Mouse (Mus musculus) midbrain, embryonic 14.5 days (tissue): Measurements from ENCODE around the gene Ubash3b. TPM values are rescaled to one million over a fixed set of nuclear protein-coding genes. Genes with fewer than 3 reads are reported as not detected.
A peak's percentile ranks its signal among the peaks of the same experiment; 100 is the strongest.

Experiments used
- ATAC-seq: fragments of 200-750 bp; cut with Nextera tagmentation; 2 replicates; pipeline ENCODE4 v1.8.0; 2017; ENCODE audit warnings: moderate number of reproducible peaks, moderate library complexity; ENCODE audit not compliant: low FRiP score, low TSS enrichment
- DNase-seq: peaks from one replicate; pipeline ENCODE4 v3.0.0-alpha.2; 2015
- H3K27ac ChIP-seq: fragments of 300-500 bp; sonication (generic); replicated peaks from 2 replicates; pipeline ENCODE4 v1.5.1; 2014; ENCODE audit warnings: mild to moderate bottlenecking, low read depth, low read length, moderate library complexity
- H3K27me3 ChIP-seq: fragments of 300-500 bp; sonication (generic); 2 replicates; pipeline ENCODE4 v1.6.1; 2014; ENCODE audit warnings: low read length, control low read depth, mixed read lengths; ENCODE audit not compliant: control insufficient read depth, insufficient read depth
- H3K36me3 ChIP-seq: fragments of 300-500 bp; sonication (generic); 2 replicates; pipeline ENCODE4 v1.6.1; 2014; ENCODE audit warnings: low read length, control low read depth; ENCODE audit not compliant: control insufficient read depth, insufficient read depth
- H3K4me1 ChIP-seq: fragments of 300-500 bp; sonication (generic); 2 replicates; pipeline ENCODE4 v1.6.1; 2014; ENCODE audit warnings: mild to moderate bottlenecking, antibody characterized with exemption, low read length, control low read depth; ENCODE audit not compliant: control insufficient read depth, insufficient read depth
- H3K4me2 ChIP-seq: fragments of 300-500 bp; sonication (generic); 2 replicates; pipeline ENCODE4 v1.6.1; 2014; ENCODE audit warnings: mild to moderate bottlenecking, low read length, moderate library complexity
- H3K4me3 ChIP-seq: fragments of 300-500 bp; sonication (generic); replicated peaks from 2 replicates; pipeline ENCODE4 v1.5.1; 2014; ENCODE audit warnings: low read depth, low read length
- H3K9ac ChIP-seq: fragments of 300-500 bp; sonication (generic); replicated peaks from 2 replicates; pipeline ENCODE4 v1.6.1; 2014; ENCODE audit warnings: mild to moderate bottlenecking, low read length, moderate library complexity
- H3K9me3 ChIP-seq: fragments of 300-500 bp; sonication (generic); 2 replicates; pipeline ENCODE4 v1.6.1; 2016; ENCODE audit warnings: low read length, control low read depth, mixed read lengths; ENCODE audit not compliant: control insufficient read depth
- WGBS: fragments of 180-500 bp; shearing (Covaris S2); extraction: QIAGEN DNeasy Blood & Tissue Kit; methylation state at CpG from one replicate; pipeline ENCODE4 v1.1.7; 2014; 5-methylcytosine and 5-hydroxymethylcytosine counted together
- polyA plus RNA-seq: library from polyadenylated mRNA; unstranded; fragments of >200 nt; fragmentation: Nextera tagmentation; extraction: Ambion mirVana; gene quantifications from 2 replicates; pipeline ENCODE4 v1.2.1, GENCODE M21; 2014

Gene Ubash3b
- polyA plus RNA-seq, 1 experiment from 2014 or later, result 18.9 TPM

- 82% methylated on average over 6 of the region's 6 CpGs for WGBS
- no peak for DNase-seq
- Histone ChIP-seq H3K4me2 (no peak overlapping the region), H3K36me3 (no peaks in the 10 kb centered on the region), H3K9ac (no peak overlapping the region), H3K9me3 (no peaks in the 10 kb centered on the region), H3K27ac (no peak overlapping the region), H3K4me3 (no peak overlapping the region), H3K27me3 (no peaks in the 10 kb centered on the region), H3K4me1 (peaks cover 14% of the 10 kb centered on the region; the same call in 1 of the 2 replicates)
- no peak for ATAC-seq
Measured at GRCm38 (mm10) chr9:41149079-41149676, 12.3 kb downstream of the Ubash3b start.

GRCm38 (mm10) chr9:41148600-41148999 lies 12.9 kb downstream of the Ubash3b start:
- no peaks in the 10 kb centered on the region for H3K36me3 ChIP-seq
- no peaks in the 10 kb centered on the region for H3K9me3 ChIP-seq
- no peak overlapping the region for H3K27ac ChIP-seq
- DNase-seq (peak; percentile 16), ATAC-seq (no peak)
- peaks cover 14% of the 10 kb centered on the region; the same call in 1 of the 2 replicates for H3K4me1 ChIP-seq
- H3K9ac ChIP-seq, result no peak overlapping the region
- 80% methylated on average over 7 of the region's 7 CpGs for WGBS
- H3K27me3 ChIP-seq, result no peaks in the 10 kb centered on the region
- H3K4me2 ChIP-seq, result no peak overlapping the region
- H3K4me3 ChIP-seq, result no peak overlapping the region

GRCm38 (mm10) chr9:41147203-41147842 lies 14.2 kb downstream of the Ubash3b start:
- ATAC-seq, result no peak
- no peak overlapping the region; the same call in 1 of the 2 replicates for H3K27ac ChIP-seq
- 0 out of 2 replicates have a peak overlapping the region, but pooled peaks have one; percentile 9 for H3K4me2 ChIP-seq
- H3K9ac ChIP-seq, result no peak overlapping the region; the same call in 1 of the 2 replicates
- no peaks in the 10 kb centered on the region for H3K9me3 ChIP-seq
- no peak overlapping the region for H3K4me3 ChIP-seq
- 26% methylated on average over 13 of the region's 13 CpGs for WGBS
- H3K4me1 ChIP-seq, result peaks cover 14% of the 10 kb centered on the region; the same call in 1 of the 2 replicates
- H3K36me3 ChIP-seq, result no peaks in the 10 kb centered on the region
- peak; percentile 55 for DNase-seq
- no peaks in the 10 kb centered on the region for H3K27me3 ChIP-seq

- Histone ChIP-seq H3K36me3 (no peaks in the 10 kb centered on the region), H3K4me2 (no peak overlapping the region), H3K9ac (no peak overlapping the region), H3K4me1 (peaks cover 14% of the 10 kb centered on the region; the same call in 1 of the 2 replicates), H3K4me3 (no peak overlapping the region), H3K9me3 (no peaks in the 10 kb centered on the region), H3K27me3 (no peaks in the 10 kb centered on the region), H3K27ac (no peak overlapping the region)
- no peak for ATAC-seq
- DNase-seq, result no peak
- 94% methylated on average over 15 of the region's 15 CpGs for WGBS
Measured at GRCm38 (mm10) chr9:41143825-41144224, 17.7 kb downstream of the Ubash3b start.

- H3K9ac ChIP-seq, result no peak overlapping the region
- 91% methylated on average over 3 of the region's 3 CpGs for WGBS
- H3K4me3 ChIP-seq, result no peak overlapping the region
- DNase-seq (no peak), ATAC-seq (no peak)
- no peaks in the 10 kb centered on the region for H3K27me3 ChIP-seq
- H3K36me3 ChIP-seq, result no peaks in the 10 kb centered on the region
- H3K27ac ChIP-seq, result no peak overlapping the region
- H3K4me2 ChIP-seq, result no peak overlapping the region
- peaks cover 11% of the 10 kb centered on the region; the same call in 1 of the 2 replicates for H3K4me1 ChIP-seq
- H3K9me3 ChIP-seq, result no peaks in the 10 kb centered on the region
Measured at GRCm38 (mm10) chr9:41143115-41143514, 18.4 kb downstream of the Ubash3b start.

- no peak overlapping the region for H3K9ac ChIP-seq
- H3K27ac ChIP-seq, result no peak overlapping the region
- DNase-seq (no peak), ATAC-seq (no peak)
- no peak overlapping the region for H3K4me3 ChIP-seq
- H3K27me3 ChIP-seq, result no peaks in the 10 kb centered on the region
- no peak overlapping the region for H3K4me2 ChIP-seq
- no peaks in the 10 kb centered on the region for H3K36me3 ChIP-seq
- H3K9me3 ChIP-seq, result no peaks in the 10 kb centered on the region
- WGBS, result 88% methylated on average over 2 of the region's 2 CpGs
- H3K4me1 ChIP-seq, result no peaks in the 10 kb centered on the region
Measured at GRCm38 (mm10) chr9:41141026-41141425, 20.5 kb downstream of the Ubash3b start.

GRCm38 (mm10) chr9:41138987-41139808 lies 22.3 kb downstream of the Ubash3b start:
- no peak for ATAC-seq
- no peak overlapping the region for H3K4me3 ChIP-seq
- H3K36me3 ChIP-seq, result no peaks in the 10 kb centered on the region
- no peak overlapping the region for H3K27ac ChIP-seq
- no peak overlapping the region for H3K4me2 ChIP-seq
- H3K9me3 ChIP-seq, result no peaks in the 10 kb centered on the region
- no peak for DNase-seq
- WGBS, result 83% methylated on average over 6 of the region's 6 CpGs
- no peak overlapping the region for H3K9ac ChIP-seq
- no peaks in the 10 kb centered on the region for H3K4me1 ChIP-seq
- no peaks in the 10 kb centered on the region for H3K27me3 ChIP-seq

- 80% methylated on average over 7 of the region's 7 CpGs for WGBS
- Histone ChIP-seq H3K4me3 (no peak overlapping the region), H3K27ac (no peak overlapping the region), H3K9me3 (no peaks in the 10 kb centered on the region), H3K9ac (no peak overlapping the region), H3K4me2 (no peak overlapping the region), H3K27me3 (no peaks in the 10 kb centered on the region), H3K4me1 (no peaks in the 10 kb centered on the region), H3K36me3 (no peaks in the 10 kb centered on the region)
- no peak for DNase-seq
- no peak for ATAC-seq
Measured at GRCm38 (mm10) chr9:41136691-41137467, 24.6 kb downstream of the Ubash3b start.
